Mouse (Mus musculus) olfactory bulb, adult 2 months (tissue): ENCODE measurements at regions not wholly inside any gene's neighbourhood (a gene's known extent, or its start where the extent isn't known, plus 50 kb on each side); places are given as distances from the start of the nearest gene placed in this dataset.

ENCODE experiments used
- CTCF ChIP-seq: fragments of 200-500 bp; IDR thresholded peaks from 2 replicates; pipeline ENCODE4 v1.5.1; 2012; ENCODE audit warnings: low read depth, mild to moderate bottlenecking, low read length, moderate library complexity; ENCODE audit not compliant: insufficient read depth
- POLR2A ChIP-seq: fragments of 200-500 bp; IDR thresholded peaks from 2 replicates; pipeline ENCODE4 v1.6.1; 2012; ENCODE audit warnings: mild to moderate bottlenecking, low read depth, low read length, moderate library complexity; ENCODE audit not compliant: insufficient read depth

GRCm38 (mm10) chr2:116999592-116999991 lies 121.1 kb downstream of the Tmco5 start:
- TF ChIP-seq CTCF (no peak), POLR2A (no peak)
